Mouse (Mus musculus): ENCODE measurements around the gene Mdm1.

GRCm38 (mm10) chr10:118125776-118126445, 15.7 kb upstream of the Mdm1 start:
- no peak for TF ChIP-seq CTCF (IDR thresholded peaks at IDR 0.05; ENCODE audit: borderline replicate concordance, insufficient read depth, low read depth, low read length)
- no peak for TF ChIP-seq POLR2A (IDR thresholded peaks at IDR 0.05; ENCODE audit: borderline replicate concordance, insufficient read depth, low read length)

Measured in cerebellum, adult 2 months (tissue).